Mouse (Mus musculus) forebrain, postnatal 0 days (tissue): ENCODE measurements at regions not wholly inside any gene's neighbourhood (a gene's known extent, or its start where the extent isn't known, plus 50 kb on each side); places are given as distances from the start of the nearest gene placed in this dataset.
"Not testable (repeated sequence)": the region's sequence is repeated elsewhere in the genome, so short reads cannot be mapped to it uniquely, and the experiment has no call there.

Experiments
- ATAC-seq: fragments of 200-750 bp; cut with Nextera tagmentation; 2 replicates; pipeline ENCODE4 v1.8.0; 2017; ENCODE audit warnings: mild to moderate bottlenecking, moderate library complexity
- DNase-seq: peaks from one replicate; pipeline ENCODE4 v3.0.0-alpha.2; 2015
- H3K27ac ChIP-seq: fragments of 300-500 bp; sonication (generic); 2 replicates; pipeline ENCODE4 v1.5.1; 2014; ENCODE audit warnings: low read depth, mild to moderate bottlenecking, antibody characterized with exemption, low read length, moderate library complexity, mixed read lengths
- H3K27me3 ChIP-seq: fragments of 300-500 bp; sonication (generic); 2 replicates; pipeline ENCODE4 v1.6.1; 2014; ENCODE audit warnings: mild to moderate bottlenecking, low read length, mixed read lengths; ENCODE audit not compliant: insufficient read depth
- H3K36me3 ChIP-seq: fragments of 300-500 bp; sonication (generic); 2 replicates; pipeline ENCODE4 v1.6.1; 2014; ENCODE audit warnings: mild to moderate bottlenecking, moderate library complexity; ENCODE audit not compliant: insufficient read depth
- H3K4me1 ChIP-seq: fragments of 300-500 bp; sonication (generic); 2 replicates; pipeline ENCODE4 v1.6.1; 2014; ENCODE audit warnings: antibody characterized with exemption; ENCODE audit not compliant: insufficient read depth
- H3K4me2 ChIP-seq: fragments of 300-500 bp; sonication (generic); 2 replicates; pipeline ENCODE4 v1.6.1; 2014; ENCODE audit warnings: low read depth, mild to moderate bottlenecking, moderate library complexity
- H3K4me3 ChIP-seq: fragments of 300-500 bp; sonication (generic); 2 replicates; pipeline ENCODE4 v1.5.1; 2014; ENCODE audit warnings: low read depth, low read length, mixed read lengths
- H3K9ac ChIP-seq: fragments of 300-500 bp; sonication (generic); 2 replicates; pipeline ENCODE4 v1.6.1; 2014; ENCODE audit warnings: mild to moderate bottlenecking
- H3K9me3 ChIP-seq: fragments of 300-500 bp; sonication (generic); 2 replicates; pipeline ENCODE4 v1.6.1; 2016; ENCODE audit warnings: low read length
- CTCF ChIP-seq: sonication (generic); IDR thresholded peaks from 2 replicates; pipeline ENCODE4 v1.5.1; 2016; ENCODE audit warnings: antibody characterized with exemption, control low read depth, low read depth
- WGBS: fragments of 180-500 bp; shearing (Covaris S2); extraction: QIAGEN DNeasy Blood & Tissue Kit; methylation state at CpG from one replicate; pipeline ENCODE4 v1.1.7; 2014; 5-methylcytosine and 5-hydroxymethylcytosine counted together

DNA sequence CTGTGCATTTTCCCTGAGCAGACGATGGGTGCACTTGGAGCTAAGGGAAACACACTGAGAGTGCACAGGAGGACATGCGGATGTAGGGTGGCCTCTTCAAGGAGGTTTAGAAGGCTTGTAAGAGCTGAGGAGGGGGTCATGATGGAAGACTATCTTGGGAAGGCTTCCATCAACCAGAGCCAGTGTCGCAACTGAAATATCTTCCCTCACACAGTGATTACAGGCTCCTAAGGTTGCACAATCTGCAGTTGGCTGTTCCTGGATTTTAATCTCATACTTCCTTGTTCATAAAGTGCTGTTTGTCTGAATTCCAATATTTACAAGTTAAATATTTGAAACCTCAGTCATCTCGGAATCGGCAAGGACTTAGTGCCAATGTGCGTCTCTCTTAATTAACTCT, 164.5 kb downstream of the Wdr11 start:
- Histone ChIP-seq H3K4me3 (no peak overlapping the region), H3K4me2 (no peak overlapping the region), H3K36me3 (no peaks in the 10 kb centered on the region), H3K27me3 (no peaks in the 10 kb centered on the region), H3K9ac (no peak overlapping the region), H3K27ac (no peak overlapping the region), H3K9me3 (no peaks in the 10 kb centered on the region), H3K4me1 (no peaks in the 10 kb centered on the region)
- 76% methylated on average over 6 of the region's 6 CpGs for WGBS
- TF ChIP-seq CTCF = no peak
- DNase-seq (no peak), ATAC-seq (no peak)

DNA sequence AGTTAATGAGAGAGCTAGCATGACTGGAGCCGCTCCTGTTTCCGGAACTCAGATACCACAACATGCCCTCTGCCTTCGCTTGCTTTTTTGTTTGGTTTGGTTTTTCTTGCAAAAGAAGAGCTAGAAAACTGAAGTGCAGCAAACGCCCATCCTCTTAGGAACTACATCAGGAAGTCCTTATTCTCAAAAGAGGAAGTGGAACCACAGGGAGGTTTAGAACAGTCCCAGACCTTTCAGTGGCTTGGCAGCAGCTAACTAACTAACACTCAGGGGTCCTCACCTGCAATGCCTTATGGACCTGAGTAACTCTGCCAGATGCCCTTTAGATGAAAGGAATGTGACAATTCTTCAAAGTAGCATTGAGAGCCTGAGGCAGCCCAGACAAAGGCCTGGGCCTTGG, 168.2 kb downstream of the Wdr11 start:
- Histone ChIP-seq H3K36me3 (no peaks in the 10 kb centered on the region), H3K4me1 (no peaks in the 10 kb centered on the region), H3K4me3 (no peak overlapping the region), H3K9me3 (no peaks in the 10 kb centered on the region), H3K27ac (no peak overlapping the region), H3K4me2 (no peak overlapping the region), H3K9ac (no peak overlapping the region), H3K27me3 (no peaks in the 10 kb centered on the region)
- TF ChIP-seq CTCF = no peak
- ATAC-seq (no peak), DNase-seq (no peak)
- WGBS = 65% methylated on average over 4 of the region's 4 CpGs

DNA sequence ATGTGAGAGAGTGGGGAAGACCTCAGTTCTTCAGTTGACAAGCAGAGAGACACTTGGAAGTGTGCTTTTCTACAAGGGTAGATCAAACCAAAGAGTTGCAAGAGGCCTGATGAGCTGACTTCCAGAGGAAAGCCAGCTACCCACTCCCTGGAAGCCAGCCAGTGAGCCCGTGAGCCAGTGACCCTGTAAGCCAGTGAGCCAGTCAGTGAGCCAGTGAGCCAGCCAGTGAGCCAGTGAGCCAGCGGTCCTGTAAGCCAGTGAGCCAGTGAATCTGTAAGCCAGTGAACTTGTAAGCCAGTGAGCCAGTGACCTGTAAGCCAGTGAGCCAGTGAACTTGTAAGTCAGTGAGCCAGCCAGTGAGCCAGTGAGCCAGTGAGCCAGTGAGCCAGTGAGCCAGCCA, 168.7 kb downstream of the Wdr11 start:
- H3K9me3 ChIP-seq = no peaks in the 10 kb centered on the region
- DNase-seq (no peak), ATAC-seq (no peak)
- H3K36me3 ChIP-seq = no peaks in the 10 kb centered on the region
- H3K4me2 ChIP-seq = no peak overlapping the region
- H3K27ac ChIP-seq = no peak overlapping the region
- no peak overlapping the region for H3K4me3 ChIP-seq
- 69% methylated on average over 2 of the region's 2 CpGs for WGBS
- no peak overlapping the region for H3K9ac ChIP-seq
- H3K4me1 ChIP-seq = no peaks in the 10 kb centered on the region
- no peak for TF ChIP-seq CTCF
- no peaks in the 10 kb centered on the region for H3K27me3 ChIP-seq

DNA sequence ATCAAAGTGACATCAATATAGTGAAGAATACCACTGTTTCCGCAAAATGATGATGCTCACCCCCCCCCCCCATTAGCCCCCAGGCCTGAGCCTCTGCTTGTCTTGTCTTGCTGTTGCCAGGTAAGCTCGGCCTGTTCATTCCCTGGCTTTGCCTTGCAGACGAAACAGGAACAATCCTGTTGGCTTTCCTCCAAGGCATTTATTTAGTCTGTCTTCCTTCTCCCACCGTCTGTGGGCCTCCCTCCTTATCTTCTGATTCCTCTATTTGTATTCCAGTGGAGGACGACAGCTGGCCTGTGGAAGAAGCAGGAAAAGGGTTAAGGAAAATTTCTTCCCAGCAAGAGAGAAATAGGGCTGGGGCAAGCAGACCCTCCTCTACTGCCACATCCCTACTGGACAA, 172.1 kb downstream of the Wdr11 start:
- TF ChIP-seq CTCF = no peak
- no peak overlapping the region for H3K27ac ChIP-seq
- no peaks in the 10 kb centered on the region for H3K9me3 ChIP-seq
- no peak overlapping the region for H3K9ac ChIP-seq
- DNase-seq (no peak), ATAC-seq (no peak)
- H3K4me3 ChIP-seq = no peak overlapping the region
- 22% methylated on average over 5 of the region's 5 CpGs for WGBS
- H3K4me2 ChIP-seq = no peak overlapping the region
- H3K4me1 ChIP-seq = no peaks in the 10 kb centered on the region
- no peaks in the 10 kb centered on the region for H3K27me3 ChIP-seq
- no peaks in the 10 kb centered on the region for H3K36me3 ChIP-seq

DNA sequence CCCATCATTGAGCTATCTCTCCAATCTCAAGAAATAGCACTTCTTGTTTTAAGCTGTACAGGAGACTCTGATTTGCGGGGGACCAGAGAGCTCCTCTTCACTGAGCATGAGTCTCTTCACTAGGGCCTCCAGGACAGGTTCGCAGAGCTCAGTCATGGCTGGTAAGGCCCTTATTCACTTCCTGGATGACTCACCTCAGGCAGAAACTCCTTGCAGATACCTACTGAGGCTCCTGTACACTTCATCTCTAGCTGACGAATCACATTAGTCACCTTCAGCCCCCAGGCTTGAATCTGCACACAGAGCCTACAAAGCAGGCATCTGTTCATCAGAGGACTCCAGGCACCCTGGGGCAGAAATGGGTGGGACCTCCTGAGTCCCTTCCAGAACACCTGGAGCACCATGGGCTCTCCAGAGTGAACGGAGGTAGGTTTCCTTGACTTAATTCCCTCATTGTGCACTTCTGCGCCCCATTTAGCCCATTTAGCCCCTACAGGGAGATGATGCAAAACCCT, 172.8 kb downstream of the Wdr11 start:
- no peaks in the 10 kb centered on the region for H3K4me1 ChIP-seq
- 90% methylated on average over 5 of the region's 5 CpGs for WGBS
- DNase-seq (no peak), ATAC-seq (no peak)
- no peak overlapping the region for H3K9ac ChIP-seq
- H3K4me2 ChIP-seq = no peak overlapping the region
- no peaks in the 10 kb centered on the region for H3K9me3 ChIP-seq
- TF ChIP-seq CTCF = no peak
- no peak overlapping the region for H3K4me3 ChIP-seq
- H3K36me3 ChIP-seq = no peaks in the 10 kb centered on the region
- H3K27ac ChIP-seq = no peak overlapping the region
- H3K27me3 ChIP-seq = no peaks in the 10 kb centered on the region

DNA sequence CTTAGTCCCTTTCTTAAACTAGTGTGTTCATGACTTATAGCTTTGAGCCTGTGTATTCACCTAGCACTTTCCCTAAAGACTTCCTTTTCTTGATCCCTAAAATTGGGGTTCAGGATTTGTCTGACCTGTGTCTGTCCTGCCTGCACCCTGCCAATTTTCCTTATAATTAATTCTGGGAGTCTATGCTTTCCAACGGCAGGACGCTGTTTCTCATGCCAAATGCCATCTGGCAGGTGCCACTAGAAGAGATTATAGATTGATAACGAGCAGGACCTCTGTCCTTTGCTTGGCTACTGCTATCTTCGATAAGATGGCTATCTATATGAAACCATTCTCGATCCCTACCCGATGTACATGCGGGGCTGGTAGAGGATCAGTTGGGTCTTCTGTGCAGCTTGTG, 174.0 kb downstream of the Wdr11 start:
- Histone ChIP-seq H3K27ac (no peak overlapping the region), H3K4me2 (no peak overlapping the region), H3K9ac (no peak overlapping the region), H3K9me3 (no peaks in the 10 kb centered on the region), H3K27me3 (no peaks in the 10 kb centered on the region), H3K4me1 (no peaks in the 10 kb centered on the region), H3K36me3 (no peaks in the 10 kb centered on the region), H3K4me3 (no peak overlapping the region)
- no peak for TF ChIP-seq CTCF
- ATAC-seq (no peak), DNase-seq (no peak)
- WGBS = 71% methylated on average over 7 of the region's 7 CpGs

DNA sequence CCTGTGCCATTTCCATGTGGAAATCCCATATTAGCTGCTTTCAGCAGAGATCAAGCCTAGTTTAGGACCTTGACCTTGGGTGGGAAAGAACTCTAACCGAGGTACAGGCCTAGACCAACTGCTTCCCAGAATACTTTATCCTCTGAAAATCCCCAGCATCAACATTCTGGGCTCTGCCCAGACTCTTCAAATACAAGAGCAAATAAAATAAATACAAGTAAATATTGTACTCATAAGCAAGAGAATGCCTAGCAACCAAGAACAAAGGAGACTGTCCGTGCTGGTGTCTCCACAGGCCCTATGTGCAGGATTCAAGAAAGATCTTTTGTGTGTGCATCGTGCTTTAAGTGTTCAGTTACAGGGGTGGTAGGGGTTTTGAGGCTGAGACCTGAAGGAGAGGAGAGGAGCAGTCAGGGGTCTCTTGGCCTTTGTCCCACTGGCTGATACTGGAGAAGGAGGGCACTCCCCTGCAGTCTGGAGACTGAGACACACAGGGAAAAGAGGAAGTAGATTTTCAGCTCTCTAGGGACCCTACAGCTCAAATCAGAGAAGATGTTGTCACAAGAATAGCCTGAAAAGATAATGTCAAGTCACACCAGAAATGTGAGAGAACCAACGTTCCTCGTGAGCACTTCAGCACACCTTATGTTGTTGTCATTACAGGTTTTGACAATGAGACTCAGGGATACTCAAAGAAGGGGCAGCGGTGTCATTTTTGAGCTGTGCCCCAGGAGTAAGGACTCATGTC, 174.6 kb downstream of the Wdr11 start:
- Histone ChIP-seq H3K9ac (no peak overlapping the region), H3K27me3 (no peaks in the 10 kb centered on the region), H3K4me2 (no peak overlapping the region), H3K27ac (no peak overlapping the region), H3K9me3 (no peaks in the 10 kb centered on the region), H3K36me3 (no peaks in the 10 kb centered on the region), H3K4me3 (no peak overlapping the region), H3K4me1 (no peaks in the 10 kb centered on the region)
- no peak for DNase-seq
- 58% methylated on average over 6 of the region's 6 CpGs for WGBS
- ATAC-seq = no peak
- no peak for TF ChIP-seq CTCF

DNA sequence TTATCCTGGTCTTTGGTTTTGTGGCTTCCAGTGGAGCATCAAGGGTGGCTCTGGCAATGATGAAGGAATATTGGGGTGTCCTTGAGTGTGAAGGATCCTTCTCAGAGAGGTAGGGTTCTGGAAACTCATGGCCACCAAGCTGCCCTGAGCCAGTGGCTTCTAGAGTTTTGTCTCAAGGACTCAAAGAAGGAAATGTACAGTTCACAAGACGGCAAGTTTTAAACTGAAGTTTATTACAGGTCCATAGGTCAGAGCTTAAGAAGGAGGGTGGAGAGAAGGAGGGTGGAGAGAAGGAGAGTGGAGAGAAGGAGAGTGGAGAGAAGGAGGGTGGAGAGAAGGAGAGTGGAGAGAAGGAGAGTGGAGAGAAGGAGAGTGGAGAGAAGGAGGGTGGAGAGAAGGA, 178.0 kb downstream of the Wdr11 start:
- WGBS = 95% methylated on average over 1 of the region's 1 CpGs
- H3K27ac ChIP-seq, H3K4me1 ChIP-seq, H3K9ac ChIP-seq, H3K27me3 ChIP-seq, H3K36me3 ChIP-seq, H3K9me3 ChIP-seq, H3K4me2 ChIP-seq, H3K4me3 ChIP-seq, DNase-seq, ATAC-seq: not testable (repeated sequence)
